Mouse (Mus musculus): Measurements from ENCODE around the gene Ipo5. TPM values are rescaled to one million over a fixed set of nuclear protein-coding genes. Genes with fewer than 3 reads are reported as not detected.

Ipo5 gene
- polyA plus RNA-seq, 1 experiment = 60.4 TPM

- no peak for TF ChIP-seq POLR2A (IDR thresholded peaks at IDR 0.05; ENCODE audit: borderline replicate concordance, insufficient read depth, low read length)
- TF ChIP-seq CTCF (IDR thresholded peaks at IDR 0.05; ENCODE audit: borderline replicate concordance, insufficient read depth, low read depth, low read length) = 0 out of 2 replicates have a peak, but pooled peaks have one; percentile 12
- DNase-seq = no peak
- Histone ChIP-seq H3K27me3 (ENCODE audit: control insufficient read depth, insufficient read depth, low read length) (no peaks in the 10 kb centered on the region), H3K27ac (ENCODE audit: insufficient read depth, low read length) (no peak overlapping the region), H3K4me3 (replicated peaks; ENCODE audit: insufficient read depth, low read depth, low read length) (no peak overlapping the region), H3K4me1 (ENCODE audit: control insufficient read depth, insufficient read depth, low read length) (no peaks in the 10 kb centered on the region)
- 74% methylated on average over 9 of the region's 9 CpGs for WGBS
These were observed 35.9 kb upstream of the Ipo5 start for GRCm38 (mm10) chr14:120875144-120875543.

- H3K4me3 ChIP-seq (replicated peaks; ENCODE audit: insufficient read depth, low read depth, low read length) = no peak overlapping the region
- WGBS = 81% methylated on average over 16 of the region's 16 CpGs
- 0 out of 2 replicates have a peak, but pooled peaks cover under 1% of the 10 kb centered on the region for H3K4me1 ChIP-seq (ENCODE audit: control insufficient read depth, insufficient read depth, low read length)
- no peaks in the 10 kb centered on the region for H3K27me3 ChIP-seq (ENCODE audit: control insufficient read depth, insufficient read depth, low read length)
- no peak overlapping the region for H3K27ac ChIP-seq (ENCODE audit: insufficient read depth, low read length)
- no peak for DNase-seq
- TF ChIP-seq POLR2A (IDR thresholded peaks at IDR 0.05; ENCODE audit: borderline replicate concordance, insufficient read depth, low read length) = no peak
These were observed 35.1 kb upstream of the Ipo5 start for GRCm38 (mm10) chr14:120875811-120876388.

GRCm38 (mm10) chr14:120877147-120877546 is 33.9 kb upstream of the Ipo5 start:
- Histone ChIP-seq H3K4me3 (replicated peaks; ENCODE audit: insufficient read depth, low read depth, low read length) (no peak overlapping the region), H3K27ac (ENCODE audit: insufficient read depth, low read length) (no peak overlapping the region), H3K27me3 (ENCODE audit: control insufficient read depth, insufficient read depth, low read length) (no peaks in the 10 kb centered on the region), H3K4me1 (ENCODE audit: control insufficient read depth, insufficient read depth, low read length) (0 out of 2 replicates have a peak, but pooled peaks cover 3% of the 10 kb centered on the region)
- WGBS = 79% methylated on average over 10 of the region's 10 CpGs
- TF ChIP-seq POLR2A (IDR thresholded peaks at IDR 0.05; ENCODE audit: borderline replicate concordance, insufficient read depth, low read length) = no peak
- no peak for TF ChIP-seq CTCF (IDR thresholded peaks at IDR 0.05; ENCODE audit: borderline replicate concordance, insufficient read depth, low read depth, low read length)
- DNase-seq = no peak

- Histone ChIP-seq H3K4me3 (replicated peaks; ENCODE audit: insufficient read depth, low read depth, low read length) (no peak overlapping the region), H3K27me3 (ENCODE audit: control insufficient read depth, insufficient read depth, low read length) (no peaks in the 10 kb centered on the region), H3K4me1 (ENCODE audit: control insufficient read depth, insufficient read depth, low read length) (0 out of 2 replicates have a peak, but pooled peaks cover 3% of the 10 kb centered on the region), H3K27ac (ENCODE audit: insufficient read depth, low read length) (no peak overlapping the region)
- no peak for DNase-seq
- TF ChIP-seq CTCF (IDR thresholded peaks at IDR 0.05; ENCODE audit: borderline replicate concordance, insufficient read depth, low read depth, low read length) (no peak), POLR2A (IDR thresholded peaks at IDR 0.05; ENCODE audit: borderline replicate concordance, insufficient read depth, low read length) (no peak)
- 96% methylated on average over 2 of the region's 2 CpGs for WGBS
These were observed 32.0 kb upstream of the Ipo5 start for GRCm38 (mm10) chr14:120879026-120879425.

- H3K4me3 ChIP-seq (replicated peaks; ENCODE audit: insufficient read depth, low read depth, low read length) = no peak overlapping the region
- H3K4me1 ChIP-seq (ENCODE audit: control insufficient read depth, insufficient read depth, low read length) = 0 out of 2 replicates have a peak, but pooled peaks cover 3% of the 10 kb centered on the region
- H3K27ac ChIP-seq (ENCODE audit: insufficient read depth, low read length) = no peak overlapping the region
- WGBS = 47% methylated on average over 4 of the region's 5 CpGs
- no peaks in the 10 kb centered on the region for H3K27me3 ChIP-seq (ENCODE audit: control insufficient read depth, insufficient read depth, low read length)
- no peak for DNase-seq
- TF ChIP-seq CTCF (IDR thresholded peaks at IDR 0.05; ENCODE audit: borderline replicate concordance, insufficient read depth, low read depth, low read length) (no peak), POLR2A (IDR thresholded peaks at IDR 0.05; ENCODE audit: borderline replicate concordance, insufficient read depth, low read length) (no peak)
These were observed 30.4 kb upstream of the Ipo5 start for GRCm38 (mm10) chr14:120880601-120881000.

- peak in 1 of 2 experiments; percentile 36 for DNase-seq
- H3K27me3 ChIP-seq (ENCODE audit: control insufficient read depth, insufficient read depth, low read length) = no peaks in the 10 kb centered on the region
- 0 out of 2 replicates have a peak, but pooled peaks cover 3% of the 10 kb centered on the region for H3K4me1 ChIP-seq (ENCODE audit: control insufficient read depth, insufficient read depth, low read length)
- H3K4me3 ChIP-seq (replicated peaks; ENCODE audit: insufficient read depth, low read depth, low read length) = no peak overlapping the region
- WGBS = 26% methylated on average over 9 of the region's 9 CpGs
- TF ChIP-seq CTCF (IDR thresholded peaks at IDR 0.05; ENCODE audit: borderline replicate concordance, insufficient read depth, low read depth, low read length) = no peak
- no peak for TF ChIP-seq POLR2A (IDR thresholded peaks at IDR 0.05; ENCODE audit: borderline replicate concordance, insufficient read depth, low read length)
- no peak overlapping the region for H3K27ac ChIP-seq (ENCODE audit: insufficient read depth, low read length)
These were observed 30.0 kb upstream of the Ipo5 start for GRCm38 (mm10) chr14:120881054-120881453.

GRCm38 (mm10) chr14:120888681-120889080 is 22.3 kb upstream of the Ipo5 start:
- DNase-seq = no peak
- Histone ChIP-seq H3K27me3 (ENCODE audit: control insufficient read depth, insufficient read depth, low read length) (no peaks in the 10 kb centered on the region), H3K4me3 (replicated peaks; ENCODE audit: insufficient read depth, low read depth, low read length) (no peak overlapping the region), H3K4me1 (ENCODE audit: control insufficient read depth, insufficient read depth, low read length) (no peaks in the 10 kb centered on the region), H3K27ac (ENCODE audit: insufficient read depth, low read length) (no peak overlapping the region)
- TF ChIP-seq CTCF (IDR thresholded peaks at IDR 0.05; ENCODE audit: borderline replicate concordance, insufficient read depth, low read depth, low read length) (no peak), POLR2A (IDR thresholded peaks at IDR 0.05; ENCODE audit: borderline replicate concordance, insufficient read depth, low read length) (no peak)
- 88% methylated on average over 11 of the region's 11 CpGs for WGBS

- Histone ChIP-seq H3K27ac (ENCODE audit: insufficient read depth, low read length) (no peak overlapping the region), H3K4me1 (ENCODE audit: control insufficient read depth, insufficient read depth, low read length) (no peaks in the 10 kb centered on the region), H3K4me3 (replicated peaks; ENCODE audit: insufficient read depth, low read depth, low read length) (no peak overlapping the region), H3K27me3 (ENCODE audit: control insufficient read depth, insufficient read depth, low read length) (no peaks in the 10 kb centered on the region)
- 68% methylated on average over 8 of the region's 8 CpGs for whole genome bisulfite sequencing
- DNase-seq = no peak
- TF ChIP-seq POLR2A (IDR thresholded peaks at IDR 0.05; ENCODE audit: borderline replicate concordance, insufficient read depth, low read length) (no peak), CTCF (IDR thresholded peaks at IDR 0.05; ENCODE audit: borderline replicate concordance, insufficient read depth, low read depth, low read length) (no peak)
These were observed 18.7 kb upstream of the Ipo5 start for GRCm38 (mm10) chr14:120892369-120892768.

Measured in cerebellum, adult 2 months (tissue).